Mouse (Mus musculus) bone marrow, adult 2 months (tissue): ENCODE results near the gene Yif1b.

ENCODE experiments used
- CTCF ChIP-seq: fragments of 200-500 bp; IDR thresholded peaks from 2 replicates; pipeline ENCODE4 v1.5.1; 2011; ENCODE audit warnings: low read length, control low read depth; ENCODE audit not compliant: control insufficient read depth, insufficient read depth
- POLR2A ChIP-seq: fragments of 200-500 bp; IDR thresholded peaks from 2 replicates; pipeline ENCODE4 v1.6.1; 2011; ENCODE audit warnings: low read depth, mild to moderate bottlenecking, control low read depth, low read length, borderline replicate concordance; ENCODE audit not compliant: control insufficient read depth

DNA sequence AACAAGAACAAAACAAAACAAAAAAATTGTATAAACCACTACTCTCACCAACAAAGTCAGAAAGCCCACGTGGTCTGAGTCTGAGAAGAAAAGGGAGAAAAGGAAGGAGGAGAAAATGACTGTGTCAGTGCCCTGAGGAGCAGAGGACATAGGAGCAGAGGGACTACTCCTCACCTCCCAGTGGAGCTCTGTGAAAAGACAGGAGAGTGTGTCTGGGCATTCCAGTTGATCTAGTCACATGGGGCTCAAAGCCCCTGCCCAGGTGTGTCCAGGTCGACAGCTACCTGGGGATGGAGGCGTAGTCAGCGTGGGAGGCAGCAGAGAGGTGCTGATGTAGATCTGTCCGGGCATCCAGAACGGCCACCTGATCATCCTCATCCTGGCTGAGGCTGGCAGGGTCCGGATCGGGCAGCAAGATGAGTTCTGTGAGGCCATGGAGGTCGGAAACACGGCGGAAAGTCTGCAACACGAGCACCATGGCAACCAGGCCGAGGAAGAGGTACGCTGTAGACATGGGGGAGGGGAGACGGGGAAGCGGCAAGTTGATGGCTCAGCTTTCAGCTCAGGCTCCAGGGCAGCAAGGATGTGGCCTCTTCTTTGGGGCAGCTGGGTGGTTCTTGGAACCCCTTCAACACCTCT is 13.3 kb upstream of the Yif1b start:
- no peak for TF ChIP-seq CTCF
- TF ChIP-seq POLR2A, result no peak
